Mouse (Mus musculus): ENCODE data around the gene Fancc. TPM values are rescaled to one million over a fixed set of nuclear protein-coding genes. Genes with fewer than 3 reads are reported as not detected.

Fancc gene
- polyA plus RNA-seq, 1 experiment from 2014 or later = 12.8 TPM

DNA sequence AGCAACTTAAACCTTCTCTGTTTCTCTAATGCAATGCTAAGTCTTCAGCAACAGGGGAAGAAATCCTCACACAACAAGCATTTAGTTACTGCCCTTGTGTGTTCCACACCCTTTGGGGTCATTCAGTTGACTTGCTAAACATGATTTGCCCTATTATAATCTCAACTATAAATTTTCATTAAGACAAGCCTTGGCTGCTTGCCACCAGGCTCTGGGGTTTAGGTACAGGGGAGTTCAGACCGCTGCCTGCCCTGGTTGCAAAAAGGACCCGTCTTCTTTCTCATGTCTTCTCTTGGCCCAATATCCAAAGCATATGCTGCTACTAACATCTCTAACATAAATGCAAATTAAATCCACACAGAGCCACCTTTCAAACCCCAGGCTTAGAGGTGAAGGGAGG is 27.0 kb upstream of the Fancc start:
- ATAC-seq = no peak
- Histone ChIP-seq H3K27ac (ENCODE audit: low read depth, low read length) (no peak overlapping the region), H3K9me3 (replicated peaks; ENCODE audit: control insufficient read depth, low read length) (no peaks in the 10 kb centered on the region), H3K27me3 (replicated peaks; ENCODE audit: control insufficient read depth, insufficient read depth, low read length) (peaks cover 6% of the 10 kb centered on the region), H3K4me3 (ENCODE audit: low read depth, low read length) (no peak overlapping the region), H3K4me1 (ENCODE audit: control insufficient read depth, insufficient read depth, low read length) (peaks cover 28% of the 10 kb centered on the region), H3K4me2 (ENCODE audit: low read length) (no peak overlapping the region), H3K9ac (ENCODE audit: low read length) (no peak overlapping the region), H3K36me3 (ENCODE audit: control insufficient read depth, insufficient read depth, low read length) (peaks cover 59% of the 10 kb centered on the region)
- WGBS = 48% methylated on average over 2 of the region's 2 CpGs
- no peak for DNase-seq (ENCODE audit: low spot score)

- ATAC-seq (no peak), DNase-seq (ENCODE audit: low spot score) (no peak)
- peaks cover 70% of the 10 kb centered on the region for H3K36me3 ChIP-seq (ENCODE audit: control insufficient read depth, insufficient read depth, low read length)
Observed at GRCm38 (mm10) chr13:63522832-63523231, 25.8 kb upstream of the Fancc start.

DNA sequence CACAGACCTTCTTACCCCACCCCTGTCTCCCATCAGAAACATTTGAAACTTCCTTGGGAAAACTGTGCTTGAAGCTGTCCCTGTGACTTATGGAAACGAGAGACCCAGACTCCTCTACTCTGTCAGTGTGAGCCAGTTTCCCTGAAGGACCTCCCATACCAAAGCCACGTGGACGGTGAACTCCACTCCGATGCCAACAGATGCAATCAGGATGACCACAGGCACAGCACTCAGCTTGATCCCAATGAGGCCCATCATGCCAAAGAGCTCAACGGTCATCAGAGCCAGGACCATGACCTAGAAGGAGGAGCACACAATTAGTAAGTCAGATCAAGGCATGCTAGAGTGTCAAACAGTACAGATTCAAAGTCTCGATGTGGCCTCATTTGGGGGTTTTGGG is 23.0 kb upstream of the Fancc start:
- 89% methylated on average over 6 of the region's 6 CpGs for WGBS
- peaks cover 69% of the 10 kb centered on the region for H3K36me3 ChIP-seq (ENCODE audit: control insufficient read depth, insufficient read depth, low read length)
- H3K27ac ChIP-seq (ENCODE audit: low read depth, low read length) = no peak overlapping the region
- H3K4me1 ChIP-seq (ENCODE audit: control insufficient read depth, insufficient read depth, low read length) = peaks cover 11% of the 10 kb centered on the region
- no peak for ATAC-seq
- H3K27me3 ChIP-seq (replicated peaks; ENCODE audit: control insufficient read depth, insufficient read depth, low read length) = no peaks in the 10 kb centered on the region
- H3K4me3 ChIP-seq (ENCODE audit: low read depth, low read length) = no peak overlapping the region
- DNase-seq (ENCODE audit: low spot score) = no peak
- no peak overlapping the region for H3K9ac ChIP-seq (ENCODE audit: low read length)
- no peaks in the 10 kb centered on the region for H3K9me3 ChIP-seq (replicated peaks; ENCODE audit: control insufficient read depth, low read length)
- H3K4me2 ChIP-seq (ENCODE audit: low read length) = no peak overlapping the region

More at GRCm38 (mm10) chr13:63522832-63523231, 25.8 kb upstream of the Fancc start:
- Histone ChIP-seq H3K4me3 (ENCODE audit: low read depth, low read length) (no peak overlapping the region), H3K9ac (ENCODE audit: low read length) (no peak overlapping the region), H3K27me3 (replicated peaks; ENCODE audit: control insufficient read depth, insufficient read depth, low read length) (peaks cover 6% of the 10 kb centered on the region; the same call in 1 of the 2 replicates), H3K27ac (ENCODE audit: low read depth, low read length) (no peak overlapping the region), H3K4me2 (ENCODE audit: low read length) (no peak overlapping the region), H3K9me3 (replicated peaks; ENCODE audit: control insufficient read depth, low read length) (no peaks in the 10 kb centered on the region), H3K4me1 (ENCODE audit: control insufficient read depth, insufficient read depth, low read length) (peaks cover 18% of the 10 kb centered on the region)
- whole genome bisulfite sequencing = 62% methylated on average over 10 of the region's 10 CpGs

DNA sequence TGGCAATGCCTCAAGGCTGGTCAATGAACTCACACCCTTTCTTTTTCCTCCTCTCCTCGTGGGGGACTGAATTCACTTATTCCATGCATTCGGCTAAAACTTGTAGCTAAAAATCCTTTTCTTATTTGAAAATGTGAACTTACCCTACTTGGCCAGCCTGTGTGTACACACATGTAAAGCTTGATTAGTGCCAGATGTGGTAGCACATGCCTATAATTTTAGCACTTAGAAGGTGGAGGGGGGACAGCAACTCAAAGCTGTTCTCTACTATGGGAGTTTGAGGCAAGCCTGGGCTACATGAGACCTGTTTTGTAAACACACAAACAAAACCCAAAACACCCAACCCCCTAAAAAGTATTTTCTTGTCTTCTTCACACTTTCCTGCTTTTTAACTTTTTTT is 19.5 kb upstream of the Fancc start:
- H3K4me3 ChIP-seq (ENCODE audit: low read depth, low read length) = no peak overlapping the region
- no peak overlapping the region for H3K27ac ChIP-seq (ENCODE audit: low read depth, low read length)
- no peak overlapping the region for H3K9ac ChIP-seq (ENCODE audit: low read length)
- no peak for ATAC-seq
- H3K4me2 ChIP-seq (ENCODE audit: low read length) = no peak overlapping the region
- peaks cover 67% of the 10 kb centered on the region for H3K36me3 ChIP-seq (ENCODE audit: control insufficient read depth, insufficient read depth, low read length)
- WGBS = 74% methylated on average over 2 of the region's 2 CpGs
- DNase-seq (ENCODE audit: low spot score) = no peak
- no peaks in the 10 kb centered on the region for H3K9me3 ChIP-seq (replicated peaks; ENCODE audit: control insufficient read depth, low read length)
- no peaks in the 10 kb centered on the region for H3K27me3 ChIP-seq (replicated peaks; ENCODE audit: control insufficient read depth, insufficient read depth, low read length)
- H3K4me1 ChIP-seq (ENCODE audit: control insufficient read depth, insufficient read depth, low read length) = peaks cover 28% of the 10 kb centered on the region

DNA sequence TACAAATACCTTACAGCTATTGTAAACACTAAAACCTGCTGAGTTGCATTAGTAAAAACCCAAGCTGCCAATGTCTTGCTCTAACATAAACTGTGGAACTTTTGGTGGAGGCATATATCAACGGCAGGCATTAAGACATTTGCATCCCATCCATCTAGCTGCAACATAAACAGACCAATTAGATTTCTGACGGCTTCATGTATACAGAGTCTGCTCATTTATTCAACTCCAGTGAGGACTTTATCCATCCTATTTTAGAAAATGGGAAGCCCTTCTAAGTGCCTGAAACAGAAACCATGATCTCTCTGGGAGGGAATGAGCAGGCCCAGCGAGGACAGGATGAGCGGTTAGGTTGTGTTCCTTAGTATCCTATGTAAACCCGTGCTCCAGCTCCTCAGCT is 18.5 kb upstream of the Fancc start:
- Histone ChIP-seq H3K9ac (ENCODE audit: low read length) (no peak overlapping the region), H3K27me3 (replicated peaks; ENCODE audit: control insufficient read depth, insufficient read depth, low read length) (no peaks in the 10 kb centered on the region), H3K9me3 (replicated peaks; ENCODE audit: control insufficient read depth, low read length) (no peaks in the 10 kb centered on the region), H3K4me2 (ENCODE audit: low read length) (no peak overlapping the region), H3K4me3 (ENCODE audit: low read depth, low read length) (no peak overlapping the region), H3K36me3 (ENCODE audit: control insufficient read depth, insufficient read depth, low read length) (peaks cover 73% of the 10 kb centered on the region), H3K27ac (ENCODE audit: low read depth, low read length) (no peak overlapping the region), H3K4me1 (ENCODE audit: control insufficient read depth, insufficient read depth, low read length) (peaks cover 28% of the 10 kb centered on the region)
- WGBS = 50% methylated on average over 5 of the region's 5 CpGs
- no peak for ATAC-seq
- DNase-seq (ENCODE audit: low spot score) = no peak

DNA sequence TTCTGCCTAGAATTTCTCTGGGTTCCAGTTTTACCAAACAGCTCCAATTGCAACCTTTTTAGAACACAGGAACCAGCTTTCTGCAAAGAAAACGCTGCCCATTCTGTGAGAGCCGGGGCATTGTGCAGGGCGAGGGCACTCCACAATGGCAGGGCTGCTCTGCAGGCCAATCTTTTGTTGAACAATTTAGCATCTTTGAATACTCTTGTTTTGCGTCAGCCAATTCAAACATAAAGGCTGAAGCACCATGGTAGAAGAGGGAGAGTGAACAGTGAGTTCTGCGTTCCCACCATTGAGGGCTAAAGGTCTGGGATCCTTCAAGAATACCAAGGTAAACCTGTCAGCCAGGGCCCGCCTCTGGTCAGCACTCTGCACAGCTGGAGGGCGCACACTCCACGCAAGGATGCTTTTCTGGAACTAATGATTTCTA is 17.9 kb upstream of the Fancc start:
- Histone ChIP-seq H3K9me3 (replicated peaks; ENCODE audit: control insufficient read depth, low read length) (no peaks in the 10 kb centered on the region), H3K27me3 (replicated peaks; ENCODE audit: control insufficient read depth, insufficient read depth, low read length) (no peaks in the 10 kb centered on the region), H3K9ac (ENCODE audit: low read length) (no peak overlapping the region), H3K4me1 (ENCODE audit: control insufficient read depth, insufficient read depth, low read length) (peaks cover 28% of the 10 kb centered on the region), H3K27ac (ENCODE audit: low read depth, low read length) (peak overlapping the region; percentile 35; the same call in 1 of the 2 replicates), H3K4me3 (ENCODE audit: low read depth, low read length) (no peak overlapping the region), H3K4me2 (ENCODE audit: low read length) (no peak overlapping the region), H3K36me3 (ENCODE audit: control insufficient read depth, insufficient read depth, low read length) (peaks cover 72% of the 10 kb centered on the region)
- 5% methylated on average over 8 of the region's 8 CpGs for WGBS
- ATAC-seq (peak; percentile 79), DNase-seq (ENCODE audit: low spot score) (peak; percentile 74)

DNA sequence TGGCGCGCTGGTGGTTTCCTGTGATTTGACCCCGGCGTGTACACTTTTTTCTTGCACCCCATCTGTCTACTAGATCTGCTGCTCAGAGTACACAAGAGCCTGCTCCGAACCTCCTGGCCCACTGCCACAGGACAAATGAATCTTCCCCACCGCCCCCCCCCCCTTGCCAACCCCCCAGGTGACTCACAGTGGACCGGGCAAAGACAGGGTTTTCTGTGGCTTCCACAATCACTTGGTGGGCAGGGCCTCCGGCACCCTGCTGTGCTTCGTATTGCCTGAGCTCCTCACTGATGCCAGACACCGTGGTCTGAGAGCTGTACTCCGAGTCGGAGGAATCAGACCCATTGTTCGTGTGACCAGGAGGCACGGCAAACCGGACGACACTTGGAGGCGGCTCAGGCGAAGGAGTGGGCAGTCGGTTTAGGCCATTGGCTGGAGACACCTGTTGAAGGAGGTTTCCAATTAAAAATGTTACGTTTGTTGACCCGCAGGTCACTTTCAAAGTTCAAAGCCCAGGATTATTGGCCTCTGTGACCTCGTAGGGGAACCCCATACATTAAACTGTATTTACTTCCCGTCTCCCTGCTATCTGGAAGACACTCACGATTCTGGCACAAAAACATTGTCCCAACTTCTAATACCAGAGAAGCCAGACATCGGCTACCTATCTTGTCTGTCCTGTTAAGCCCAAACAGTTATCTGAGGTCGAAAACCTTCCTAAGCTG is 16.5 kb upstream of the Fancc start:
- peaks cover 28% of the 10 kb centered on the region for H3K4me1 ChIP-seq (ENCODE audit: control insufficient read depth, insufficient read depth, low read length)
- WGBS = 40% methylated on average over 26 of the region's 26 CpGs
- no peak overlapping the region for H3K4me3 ChIP-seq (ENCODE audit: low read depth, low read length)
- DNase-seq (ENCODE audit: low spot score) (peak; percentile 30), ATAC-seq (no peak)
- no peak overlapping the region; the same call in 1 of the 2 replicates for H3K27ac ChIP-seq (ENCODE audit: low read depth, low read length)
- H3K36me3 ChIP-seq (ENCODE audit: control insufficient read depth, insufficient read depth, low read length) = peaks cover 69% of the 10 kb centered on the region
- H3K9me3 ChIP-seq (replicated peaks; ENCODE audit: control insufficient read depth, low read length) = no peaks in the 10 kb centered on the region
- H3K27me3 ChIP-seq (replicated peaks; ENCODE audit: control insufficient read depth, insufficient read depth, low read length) = no peaks in the 10 kb centered on the region
- H3K9ac ChIP-seq (ENCODE audit: low read length) = no peak overlapping the region
- H3K4me2 ChIP-seq (ENCODE audit: low read length) = no peak overlapping the region

- no peak overlapping the region for H3K27ac ChIP-seq (ENCODE audit: low read depth, low read length)
- H3K4me1 ChIP-seq (ENCODE audit: control insufficient read depth, insufficient read depth, low read length) = peaks cover 28% of the 10 kb centered on the region
- H3K36me3 ChIP-seq (ENCODE audit: control insufficient read depth, insufficient read depth, low read length) = peaks cover 65% of the 10 kb centered on the region
- no peak for ATAC-seq
- 62% methylated on average over 6 of the region's 6 CpGs for WGBS
- H3K4me2 ChIP-seq (ENCODE audit: low read length) = no peak overlapping the region
- H3K4me3 ChIP-seq (ENCODE audit: low read depth, low read length) = no peak overlapping the region
- no peaks in the 10 kb centered on the region for H3K9me3 ChIP-seq (replicated peaks; ENCODE audit: control insufficient read depth, low read length)
- no peak for DNase-seq (ENCODE audit: low spot score)
- H3K9ac ChIP-seq (ENCODE audit: low read length) = no peak overlapping the region
- H3K27me3 ChIP-seq (replicated peaks; ENCODE audit: control insufficient read depth, insufficient read depth, low read length) = no peaks in the 10 kb centered on the region
Observed at GRCm38 (mm10) chr13:63512411-63512810, 15.3 kb upstream of the Fancc start.

DNA sequence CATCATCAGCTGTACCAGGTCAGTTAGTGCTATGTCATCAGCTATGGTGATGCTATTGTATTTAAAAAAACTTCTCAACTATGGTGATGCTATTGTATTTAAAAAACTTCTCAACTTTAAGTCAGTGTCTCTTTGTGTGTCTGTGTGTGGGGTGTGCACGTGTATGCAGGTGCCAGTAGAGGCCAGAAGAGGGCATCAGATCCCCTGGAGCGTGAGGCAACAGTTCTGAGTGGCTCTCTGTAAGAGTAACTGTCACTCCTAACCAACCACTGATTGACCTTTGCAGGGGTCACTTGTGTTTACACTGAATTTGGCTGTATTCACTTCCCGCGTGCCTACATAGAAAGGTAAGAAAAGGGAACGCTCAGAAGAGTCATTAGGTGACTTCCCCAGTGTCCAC is 10.7 kb upstream of the Fancc start:
- ATAC-seq = 0 out of 2 replicates have a peak, but pooled peaks have one; percentile 22
- Histone ChIP-seq H3K9me3 (replicated peaks; ENCODE audit: control insufficient read depth, low read length) (no peaks in the 10 kb centered on the region), H3K36me3 (ENCODE audit: control insufficient read depth, insufficient read depth, low read length) (peaks cover 44% of the 10 kb centered on the region), H3K27ac (ENCODE audit: low read depth, low read length) (no peak overlapping the region), H3K9ac (ENCODE audit: low read length) (no peak overlapping the region), H3K4me3 (ENCODE audit: low read depth, low read length) (no peak overlapping the region), H3K27me3 (replicated peaks; ENCODE audit: control insufficient read depth, insufficient read depth, low read length) (no peaks in the 10 kb centered on the region), H3K4me2 (ENCODE audit: low read length) (no peak overlapping the region), H3K4me1 (ENCODE audit: control insufficient read depth, insufficient read depth, low read length) (no peaks in the 10 kb centered on the region)
- WGBS = 94% methylated on average over 5 of the region's 5 CpGs
- DNase-seq (ENCODE audit: low spot score) = no peak

All from forebrain, embryonic 14.5 days (tissue).